Mouse (Mus musculus): ENCODE data around the gene Ube2r2. TPM values are rescaled to one million over a fixed set of nuclear protein-coding genes. Genes with fewer than 3 reads are reported as not detected.

Gene Ube2r2
- 36.7 and 40.0 TPM in 2 replicates for polyA plus RNA-seq (2015; fragmentation: Nextera tagmentation; extraction: Ambion mirVana)

DNA sequence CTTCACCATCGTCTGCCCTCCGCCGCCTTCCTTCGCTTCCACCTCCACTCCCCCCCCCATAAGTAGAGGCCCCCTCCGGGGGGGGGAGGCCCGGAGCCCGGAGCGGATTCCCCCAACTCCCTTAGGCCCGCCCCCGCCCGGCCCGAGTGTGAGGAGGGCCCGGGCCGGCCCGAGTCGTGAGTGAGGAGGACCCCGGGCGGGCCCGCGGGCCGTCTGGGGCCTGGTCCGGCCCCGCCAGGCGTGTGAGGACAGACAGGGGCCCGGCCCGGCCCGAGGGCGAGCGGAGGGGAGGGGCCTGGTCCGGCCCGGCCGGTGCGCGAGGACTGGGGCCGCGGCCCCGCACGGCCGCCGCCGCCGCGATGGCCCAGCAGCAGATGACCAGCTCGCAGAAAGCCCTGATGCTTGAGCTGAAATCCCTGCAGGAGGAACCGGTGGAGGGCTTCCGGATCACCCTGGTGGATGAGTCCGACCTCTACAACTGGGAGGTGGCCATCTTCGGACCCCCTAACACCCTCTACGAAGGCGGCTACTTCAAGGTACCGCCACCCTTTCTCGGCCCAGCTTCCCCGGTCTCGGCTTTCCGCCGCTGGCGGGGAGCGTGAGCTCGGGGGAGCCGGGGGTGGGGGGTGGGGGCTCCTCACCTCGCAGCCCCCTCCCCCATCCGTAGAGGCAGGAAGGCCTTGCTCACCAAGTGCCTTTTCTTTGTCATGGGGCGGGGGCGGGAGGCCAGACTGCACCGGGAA, at the start of gene Ube2r2:
Ube2r2 (plus strand) TSS at position 33 of the 743 bp plus-strand sequence.

DNA sequence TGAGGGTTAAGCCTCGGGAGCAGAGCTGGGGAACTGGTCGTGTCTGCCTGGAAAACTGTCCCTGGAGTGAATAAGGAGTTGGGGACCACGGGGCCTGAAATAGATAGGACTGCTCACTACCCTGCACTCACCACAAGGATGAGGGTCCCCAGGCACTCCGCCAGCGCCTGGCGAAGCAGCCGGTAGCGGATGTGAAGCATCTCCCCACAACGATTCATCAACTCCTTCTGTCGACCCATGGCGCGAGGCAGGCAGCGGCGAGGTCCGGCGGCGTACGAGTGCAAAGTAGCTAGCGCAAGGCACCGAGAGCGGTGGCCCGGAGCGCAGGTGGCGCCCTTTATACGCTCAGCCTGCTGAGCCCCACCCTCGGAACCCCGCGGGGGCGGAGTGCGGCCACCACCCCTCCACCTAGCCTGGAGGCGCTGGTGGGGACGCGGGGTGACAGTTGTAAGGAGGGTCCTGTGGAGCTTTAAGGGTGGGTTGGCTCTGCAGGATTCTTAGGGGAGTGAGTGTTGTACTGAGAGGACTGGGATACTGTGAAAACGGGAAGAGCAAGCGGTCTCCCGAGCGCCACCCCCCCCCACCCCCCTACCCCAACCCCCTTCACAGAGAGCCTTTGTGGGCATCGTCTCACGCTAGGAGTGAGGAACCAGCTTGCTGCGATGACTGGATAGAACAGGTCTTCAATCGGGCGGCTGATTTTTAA, 37.5 kb upstream of the Ube2r2 start, which contains the start of gene Aqp3:
Aqp3 (minus strand) TSS at position 313 of the 706 bp plus-strand sequence.

DNA sequence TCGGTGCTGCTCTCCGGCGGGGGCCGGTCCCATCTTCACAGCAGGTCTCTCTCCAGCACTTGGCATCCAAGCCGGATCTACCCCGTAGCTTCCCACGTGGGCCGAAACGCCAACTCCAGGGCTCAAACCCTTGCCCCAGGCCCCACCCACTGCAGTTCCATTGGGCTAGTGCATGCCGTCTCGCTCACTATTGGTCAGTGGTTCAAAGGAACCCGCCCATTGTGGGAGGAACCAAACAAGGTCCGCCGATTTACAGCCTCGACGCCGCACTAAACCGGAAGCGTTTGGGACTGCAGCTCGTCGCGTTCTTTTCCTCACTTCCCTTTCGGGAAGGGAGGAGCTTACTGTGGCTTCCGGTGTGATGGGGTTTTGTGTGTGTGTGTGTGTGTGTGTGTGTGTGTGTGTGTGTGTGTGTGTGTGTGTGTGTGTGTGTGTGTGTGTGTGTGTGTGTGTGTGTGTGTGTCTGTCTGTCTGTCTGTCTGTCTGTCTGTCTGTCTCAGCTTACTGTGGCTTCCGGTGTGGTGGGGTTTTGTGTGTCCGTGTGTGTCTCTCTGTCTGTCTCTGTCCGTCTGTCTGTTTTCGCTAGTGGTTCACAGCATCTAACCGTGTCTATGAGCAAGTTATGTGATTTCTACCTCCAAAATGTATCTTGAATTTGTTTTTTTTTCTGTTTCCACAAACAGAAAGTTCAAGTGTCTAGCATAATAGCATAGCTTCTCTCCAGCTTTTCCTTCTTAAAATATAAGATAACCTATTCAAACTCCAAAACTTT, 11.2 kb upstream of the Ube2r2 start, which contains the start of gene Nol6:
Nol6 (minus strand) TSS at position 276 of the 772 bp plus-strand sequence.

Other genes starting within 250 kb of the Ube2r2 start
- gene Spink4, start 215.7 kb upstream of the Ube2r2 start, polyA plus RNA-seq (2015; fragmentation: Nextera tagmentation; extraction: Ambion mirVana) = not detected in 2 replicates
- gene Bag1, start 187.4 kb upstream of the Ube2r2 start, polyA plus RNA-seq (2015; fragmentation: Nextera tagmentation; extraction: Ambion mirVana) = 224 and 294 TPM in 2 replicates
- gene Chmp5, start 187.3 kb upstream of the Ube2r2 start, polyA plus RNA-seq (2015; fragmentation: Nextera tagmentation; extraction: Ambion mirVana) = 64.2 and 76.5 TPM in 2 replicates
- gene Nfx1, start 164.8 kb upstream of the Ube2r2 start, polyA plus RNA-seq (2015; fragmentation: Nextera tagmentation; extraction: Ambion mirVana) = 29.7 and 31.7 TPM in 2 replicates
- gene Aqp7, start 87.6 kb upstream of the Ube2r2 start, polyA plus RNA-seq (2015; fragmentation: Nextera tagmentation; extraction: Ambion mirVana) = 14.0 and 19.5 TPM in 2 replicates
- gene Aqp3, start 37.6 kb upstream of the Ube2r2 start, polyA plus RNA-seq (2015; fragmentation: Nextera tagmentation; extraction: Ambion mirVana) = 0.13 and 4.2 TPM in 2 replicates
- gene Nol6, start 11.3 kb upstream of the Ube2r2 start, polyA plus RNA-seq (2015; fragmentation: Nextera tagmentation; extraction: Ambion mirVana) = 9.2 and 10.2 TPM in 2 replicates
- gene Ubap2, start 139.4 kb downstream of the Ube2r2 start, polyA plus RNA-seq (2015; fragmentation: Nextera tagmentation; extraction: Ambion mirVana) = 44.9 and 49.9 TPM in 2 replicates
- gene Dcaf12, start 179.1 kb downstream of the Ube2r2 start, polyA plus RNA-seq (2015; fragmentation: Nextera tagmentation; extraction: Ambion mirVana) = 31.7 and 32.0 TPM in 2 replicates
- gene Ubap1, start 213.3 kb downstream of the Ube2r2 start, polyA plus RNA-seq (2015; fragmentation: Nextera tagmentation; extraction: Ambion mirVana) = 36.6 and 42.9 TPM in 2 replicates

Measured in skeletal muscle tissue, postnatal 0 days (tissue).